Mouse (Mus musculus) ovary, postnatal 36 days (tissue): ENCODE results near the gene Gm7971.
"Not testable (repeated sequence)": the region's sequence is repeated elsewhere in the genome, so short reads cannot be mapped to it uniquely, and the experiment has no call there.

ENCODE experiments used
- DNase-seq: peaks from one replicate; pipeline ENCODE4 v3.0.0; 2022; ENCODE audit warnings: low spot score, mixed read lengths

Gene Gm7971

DNA sequence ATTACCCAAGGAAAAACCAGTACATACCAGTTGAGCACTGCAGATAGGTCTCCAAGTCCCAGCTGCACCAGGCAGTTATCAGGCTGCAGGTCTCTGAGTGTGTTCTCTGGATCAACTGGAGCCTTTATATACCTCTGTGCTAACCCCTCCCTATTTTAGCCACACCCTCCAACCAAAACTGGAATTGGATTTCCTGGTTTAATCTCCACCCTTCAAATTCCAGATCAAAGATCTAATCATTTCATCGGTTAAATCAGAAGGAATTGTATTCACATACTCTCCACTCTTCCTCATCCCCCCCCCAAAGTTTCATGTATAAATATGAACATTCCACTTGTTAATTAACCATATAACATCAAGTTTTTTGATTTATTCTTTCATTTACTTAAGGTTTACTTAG lies at the start of gene Gm7971:
TSS of gene Gm7971 (minus strand) at position 101 of the 400 bp plus-strand sequence.
- DNase-seq: not testable (repeated sequence)
